Mouse (Mus musculus) left cerebral cortex, adult 8-10 months (tissue): ENCODE data around the gene 1700057G04Rik. TPM values are rescaled to one million over a fixed set of nuclear protein-coding genes. Genes with fewer than 3 reads are reported as not detected.
"Not testable (repeated sequence)": the region's sequence is repeated elsewhere in the genome, so short reads cannot be mapped to it uniquely, and the experiment has no call there.

ENCODE experiments used
- DNase-seq, 2 experiments: peaks; one replicate each; pipeline ENCODE4 v3.0.0; 2022; ENCODE audit warnings: low spot score in 2 of 2
- total RNA-seq, 4 experiments: library from RNA; stranded (reverse); gene quantifications; 2 replicates each; pipeline ENCODE4 v1.2.4; 2022

1700057G04Rik gene
- total RNA-seq, 4 experiments from 2014 or later: not detected

GRCm38 (mm10) chr9:92305075-92305474 lies 4.1 kb upstream of the 1700057G04Rik start:
- DNase-seq: no peak

GRCm38 (mm10) chr9:92305620-92306220 lies 3.5 kb upstream of the 1700057G04Rik start:
- no peak for DNase-seq

- no peak for DNase-seq
These were observed 7.6 kb downstream of the 1700057G04Rik start for GRCm38 (mm10) chr9:92316791-92317190.

- not testable (repeated sequence) for DNase-seq
These were observed 16.8 kb downstream of the 1700057G04Rik start for GRCm38 (mm10) chr9:92325936-92326335.

- no peak for DNase-seq
These were observed 17.6 kb downstream of the 1700057G04Rik start for GRCm38 (mm10) chr9:92326813-92327212.

- DNase-seq: no peak
These were observed 22.2 kb downstream of the 1700057G04Rik start for GRCm38 (mm10) chr9:92331383-92331782.

GRCm38 (mm10) chr9:92334845-92335244 lies 25.7 kb downstream of the 1700057G04Rik start:
- no peak for DNase-seq

- DNase-seq: no peak
These were observed 26.2 kb downstream of the 1700057G04Rik start for GRCm38 (mm10) chr9:92335277-92335818.

GRCm38 (mm10) chr9:92337063-92337462 lies 27.9 kb downstream of the 1700057G04Rik start:
- no peak for DNase-seq

GRCm38 (mm10) chr9:92337661-92338060 lies 28.5 kb downstream of the 1700057G04Rik start:
- no peak for DNase-seq

- DNase-seq: no peak
These were observed 29.8 kb downstream of the 1700057G04Rik start for GRCm38 (mm10) chr9:92338954-92339353.

GRCm38 (mm10) chr9:92351924-92352323 lies 42.7 kb downstream of the 1700057G04Rik start:
- DNase-seq: no peak

GRCm38 (mm10) chr9:92353306-92353705 lies 44.1 kb downstream of the 1700057G04Rik start:
- no peak for DNase-seq

- no peak for DNase-seq
These were observed 51.6 kb downstream of the 1700057G04Rik start for GRCm38 (mm10) chr9:92360691-92361310.

GRCm38 (mm10) chr9:92363478-92363877 lies 54.3 kb downstream of the 1700057G04Rik start:
- DNase-seq: no peak

- DNase-seq: no peak
These were observed 59.7 kb downstream of the 1700057G04Rik start for GRCm38 (mm10) chr9:92368920-92369319.

- no peak for DNase-seq
These were observed 64.7 kb downstream of the 1700057G04Rik start for GRCm38 (mm10) chr9:92373896-92374295.

- no peak for DNase-seq
These were observed 65.6 kb downstream of the 1700057G04Rik start for GRCm38 (mm10) chr9:92374705-92375199.

- DNase-seq: no peak
These were observed 66.2 kb downstream of the 1700057G04Rik start for GRCm38 (mm10) chr9:92375378-92375777.

GRCm38 (mm10) chr9:92377967-92378366 lies 68.8 kb downstream of the 1700057G04Rik start:
- DNase-seq: no peak

- DNase-seq: no peak
These were observed 70.1 kb downstream of the 1700057G04Rik start for GRCm38 (mm10) chr9:92379240-92379639.

GRCm38 (mm10) chr9:92383415-92383814 lies 74.2 kb downstream of the 1700057G04Rik start:
- no peak for DNase-seq

GRCm38 (mm10) chr9:92384401-92384800 lies 75.2 kb downstream of the 1700057G04Rik start:
- DNase-seq: no peak
